Comparison of ENCODE assay signal across 15 mouse cellular contexts in the genomic region with DNA sequence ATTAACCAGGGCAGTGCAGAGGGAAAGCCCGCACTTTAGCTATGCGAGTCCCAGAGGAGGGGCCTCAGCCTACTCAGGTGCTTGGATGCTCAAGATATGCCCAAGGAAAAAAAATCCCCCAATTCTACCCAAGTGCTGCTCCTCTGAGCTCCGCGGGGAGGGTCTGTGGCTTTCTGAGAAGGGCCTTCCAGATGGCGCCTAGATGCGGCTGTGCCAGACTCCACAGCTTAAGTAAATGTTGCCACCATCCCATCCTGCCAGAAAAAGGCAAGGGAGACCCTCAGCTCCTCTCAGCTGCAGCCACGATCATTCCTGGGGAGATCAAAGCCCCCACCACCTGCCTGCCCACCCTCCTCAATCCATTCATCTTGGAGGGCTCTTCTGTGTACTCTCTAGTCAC.
"Had no signal": no experiment of that assay in that cellular context is flagged by ENCODE, and none has a peak within 500 bp of the region (broad histone marks: within the 10 kb centered on the region; RNA-seq: fewer than 3 reads in every experiment).

No protein-coding gene starts in this region.

- H3K27ac ChIP-seq: liver, embryonic 13.5 days; macrophage; neural tube, embryonic 13.5 days had no signal

- H3K4me1 ChIP-seq: liver, embryonic 13.5 days had no signal

- H3K27me3 ChIP-seq: liver, embryonic 13.5 days; neural tube, embryonic 13.5 days had no signal

- DNase-seq: kidney, adult 9 months; kidney, postnatal 14 days; kidney, postnatal 4 days; liver, embryonic 13.5 days; lung, adult 2 months; lung, postnatal 14 days; midbrain, embryonic 14.5 days; retina, postnatal 1 day; right cerebral cortex, postnatal 25 days; spleen, adult 18-20 months; thymus, adult 18-20 months; thymus, postnatal 36 days had no signal

- H3K4me3 ChIP-seq: liver, embryonic 13.5 days; myocyte; neural tube, embryonic 13.5 days had no signal

- H3K9ac ChIP-seq: liver, embryonic 13.5 days; neural tube, embryonic 13.5 days had no signal

- H3K9me3 ChIP-seq: liver, embryonic 13.5 days; neural tube, embryonic 13.5 days had no signal

- H3K36me3 ChIP-seq: liver, embryonic 13.5 days; neural tube, embryonic 13.5 days had no signal

- H3K4me2 ChIP-seq: liver, embryonic 13.5 days; neural tube, embryonic 13.5 days had no signal
